Mouse (Mus musculus) stomach, embryonic 14.5 days (tissue): ENCODE data around the gene Arl6ip4. TPM values are rescaled to one million over a fixed set of nuclear protein-coding genes. Genes with fewer than 3 reads are reported as not detected.

Source experiments
- ATAC-seq: fragments of 200-750 bp; cut with Nextera tagmentation; 2 replicates; pipeline ENCODE4 v1.8.0; 2017; ENCODE audit warnings: low read depth, moderate TSS enrichment; ENCODE audit not compliant: insufficient number of reproducible peaks, insufficient read depth, low FRiP score
- H3K27ac ChIP-seq: fragments of 300-500 bp; sonication (generic); 2 replicates; pipeline ENCODE4 v1.5.1; 2014; ENCODE audit warnings: mild to moderate bottlenecking, low read length, moderate library complexity, mixed read lengths
- H3K27me3 ChIP-seq: fragments of 300-500 bp; sonication (generic); 2 replicates; pipeline ENCODE4 v1.6.1; 2014; ENCODE audit warnings: low read length, control low read depth, mixed read lengths; ENCODE audit not compliant: control insufficient read depth, insufficient read depth
- H3K36me3 ChIP-seq: fragments of 300-500 bp; sonication (generic); 2 replicates; pipeline ENCODE4 v1.6.1; 2014; ENCODE audit warnings: mild to moderate bottlenecking, control low read depth, low read length, moderate library complexity, mixed read lengths; ENCODE audit not compliant: control insufficient read depth, insufficient read depth
- H3K4me1 ChIP-seq: fragments of 300-500 bp; sonication (generic); 2 replicates; pipeline ENCODE4 v1.6.1; 2014; ENCODE audit warnings: low read length, control low read depth, mixed read lengths; ENCODE audit not compliant: control insufficient read depth, insufficient read depth
- H3K4me2 ChIP-seq: fragments of 300-500 bp; sonication (generic); replicated peaks from 2 replicates; pipeline ENCODE4 v1.6.1; 2014; ENCODE audit warnings: low read depth, low read length, control low read depth
- H3K4me3 ChIP-seq: fragments of 300-500 bp; sonication (generic); 2 replicates; pipeline ENCODE4 v1.5.1; 2014; ENCODE audit warnings: low read depth, low read length, control low read depth
- H3K9ac ChIP-seq: fragments of 300-500 bp; sonication (generic); replicated peaks from 2 replicates; pipeline ENCODE4 v1.6.1; 2014; ENCODE audit warnings: low read depth, mild to moderate bottlenecking, control low read depth, low read length, moderate library complexity, mixed read lengths
- H3K9me3 ChIP-seq: fragments of 300-500 bp; sonication (generic); 2 replicates; pipeline ENCODE4 v1.6.1; 2016; ENCODE audit warnings: low read depth, low read length, control low read depth; ENCODE audit not compliant: control insufficient read depth
- WGBS: fragments of 180-500 bp; shearing (Covaris S2); extraction: QIAGEN DNeasy Blood & Tissue Kit; methylation state at CpG from one replicate; pipeline ENCODE4 v1.1.7; 2014; 5-methylcytosine and 5-hydroxymethylcytosine counted together
- polyA plus RNA-seq: library from polyadenylated mRNA; unstranded; fragments of >200 nt; fragmentation: Nextera tagmentation; extraction: Ambion mirVana; gene quantifications from 2 replicates; pipeline ENCODE4 v1.2.1, GENCODE M21; 2014

The Arl6ip4 gene
- polyA plus RNA-seq, 1 experiment from 2014 or later, result 99.1 TPM

- Histone ChIP-seq H3K27me3 (no peaks in the 10 kb centered on the region), H3K4me1 (peaks cover 4% of the 10 kb centered on the region), H3K27ac (no peak overlapping the region), H3K36me3 (no peaks in the 10 kb centered on the region), H3K9me3 (no peaks in the 10 kb centered on the region), H3K4me3 (no peak overlapping the region), H3K4me2 (no peak overlapping the region), H3K9ac (no peak overlapping the region)
- WGBS, result 63% methylated on average over 9 of the region's 9 CpGs
- ATAC-seq, result no peak
Observed at GRCm38 (mm10) chr5:124078794-124079416, 37.0 kb upstream of the Arl6ip4 start.

DNA sequence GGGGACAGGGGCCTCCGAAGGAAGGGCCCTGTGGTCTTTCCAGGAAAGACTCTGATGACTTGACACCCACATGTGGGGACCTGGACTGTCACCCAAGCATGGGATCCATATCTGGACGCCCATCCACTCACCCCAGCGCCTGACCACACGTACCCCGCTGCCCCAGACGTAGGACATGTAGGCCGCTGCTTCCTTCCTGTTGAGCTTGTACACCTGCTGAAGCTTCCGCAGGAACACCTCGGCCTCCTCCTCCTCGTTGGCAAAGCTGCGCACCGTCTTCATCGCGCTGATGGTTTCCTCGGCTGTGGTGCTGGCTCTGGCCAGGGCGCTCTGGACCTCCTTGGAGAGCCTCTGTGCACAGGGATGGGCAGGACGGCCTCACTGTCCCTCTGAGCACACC lies 36.0 kb upstream of the Arl6ip4 start:
- Histone ChIP-seq H3K9ac (no peak overlapping the region), H3K27me3 (no peaks in the 10 kb centered on the region), H3K36me3 (no peaks in the 10 kb centered on the region), H3K4me2 (no peak overlapping the region), H3K9me3 (no peaks in the 10 kb centered on the region), H3K27ac (no peak overlapping the region), H3K4me1 (peaks cover 3% of the 10 kb centered on the region), H3K4me3 (no peak overlapping the region)
- no peak for ATAC-seq
- WGBS, result 91% methylated on average over 17 of the region's 17 CpGs

GRCm38 (mm10) chr5:124082447-124082846 lies 33.4 kb upstream of the Arl6ip4 start:
- no peak overlapping the region for H3K9ac ChIP-seq
- H3K27ac ChIP-seq, result no peak overlapping the region
- no peak overlapping the region for H3K4me2 ChIP-seq
- no peaks in the 10 kb centered on the region for H3K36me3 ChIP-seq
- no peaks in the 10 kb centered on the region for H3K4me1 ChIP-seq
- 70% methylated on average over 10 of the region's 10 CpGs for WGBS
- H3K27me3 ChIP-seq, result no peaks in the 10 kb centered on the region
- H3K9me3 ChIP-seq, result no peaks in the 10 kb centered on the region
- H3K4me3 ChIP-seq, result no peak overlapping the region
- ATAC-seq, result peak; percentile 49; the same call in 1 of the 2 replicates

- Histone ChIP-seq H3K9me3 (no peaks in the 10 kb centered on the region), H3K4me1 (no peaks in the 10 kb centered on the region), H3K36me3 (no peaks in the 10 kb centered on the region), H3K9ac (no peak overlapping the region), H3K27ac (no peak overlapping the region), H3K27me3 (no peaks in the 10 kb centered on the region), H3K4me3 (no peak overlapping the region), H3K4me2 (no peak overlapping the region)
- 87% methylated on average over 17 of the region's 17 CpGs for WGBS
- no peak for ATAC-seq
Observed at GRCm38 (mm10) chr5:124082941-124083688, 32.8 kb upstream of the Arl6ip4 start.

DNA sequence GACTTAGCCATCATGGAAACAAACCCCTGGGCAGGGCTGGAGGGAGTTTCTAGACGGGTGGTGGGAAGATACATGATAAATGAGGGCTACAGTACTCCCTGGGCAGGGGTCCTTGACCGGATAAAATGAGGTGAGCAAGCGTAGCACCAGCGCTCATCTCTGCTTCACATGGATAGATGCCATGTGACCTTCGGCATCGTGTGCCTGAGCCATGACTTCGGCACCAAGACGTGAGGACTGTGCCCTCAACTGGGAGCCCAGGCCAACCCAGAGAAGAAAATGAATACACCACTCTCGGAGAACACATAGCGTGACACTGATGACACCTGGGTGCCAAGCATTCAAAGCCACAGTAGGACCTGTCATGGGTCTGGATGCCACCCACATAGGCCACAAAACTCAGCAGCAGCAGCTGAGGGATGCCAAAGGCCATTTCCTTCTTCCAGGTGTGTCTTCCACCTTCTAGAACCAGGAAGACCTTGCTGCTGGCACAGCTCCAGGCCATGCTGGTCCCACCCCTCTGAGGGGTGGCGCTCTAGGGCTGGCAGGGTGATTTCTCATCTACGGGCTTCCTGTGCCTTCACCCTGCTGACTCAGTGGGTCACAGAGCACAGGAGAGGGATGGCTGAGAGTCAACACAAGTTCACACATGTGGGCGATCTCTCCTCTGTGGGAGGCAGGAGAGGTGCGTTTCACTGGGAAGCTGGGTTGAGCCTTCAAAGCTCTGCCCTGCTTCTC lies 31.9 kb upstream of the Arl6ip4 start:
- H3K9me3 ChIP-seq, result no peaks in the 10 kb centered on the region
- H3K4me3 ChIP-seq, result no peak overlapping the region
- H3K27me3 ChIP-seq, result no peaks in the 10 kb centered on the region
- no peak overlapping the region for H3K4me2 ChIP-seq
- no peak overlapping the region for H3K9ac ChIP-seq
- no peaks in the 10 kb centered on the region for H3K4me1 ChIP-seq
- no peak overlapping the region for H3K27ac ChIP-seq
- ATAC-seq, result no peak
- H3K36me3 ChIP-seq, result no peaks in the 10 kb centered on the region
- WGBS, result 79% methylated on average over 14 of the region's 14 CpGs

DNA sequence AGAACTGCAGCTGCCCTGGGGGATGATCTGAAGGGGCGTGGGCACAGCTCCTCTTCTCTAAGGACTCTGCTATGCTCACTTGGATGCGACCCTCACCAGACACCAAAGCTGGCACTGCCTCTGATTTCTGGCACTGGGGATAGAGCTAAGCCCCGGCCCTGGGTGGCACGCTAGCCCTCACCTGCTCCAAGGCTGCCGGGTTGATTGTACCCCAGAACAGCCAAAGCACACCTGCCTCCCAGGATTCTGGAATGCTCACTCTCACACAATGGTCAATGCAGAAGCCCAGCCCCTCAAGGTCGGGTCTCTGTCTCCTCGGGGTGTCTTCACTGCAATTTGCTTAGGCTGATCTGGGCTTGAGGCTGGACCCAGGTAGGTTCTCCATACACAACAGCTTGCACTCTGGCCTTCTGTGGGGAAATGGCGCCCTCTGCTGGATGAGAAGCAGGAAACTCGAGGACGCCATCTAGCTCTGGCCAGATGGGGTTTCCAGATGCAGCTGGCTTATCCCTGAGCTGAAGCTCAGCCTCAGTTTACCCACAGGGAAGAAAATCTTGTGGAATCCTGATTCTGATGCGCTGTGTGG lies 31.2 kb upstream of the Arl6ip4 start:
- no peak overlapping the region for H3K9ac ChIP-seq
- H3K4me3 ChIP-seq, result no peak overlapping the region
- no peaks in the 10 kb centered on the region for H3K36me3 ChIP-seq
- H3K27me3 ChIP-seq, result no peaks in the 10 kb centered on the region
- 40% methylated on average over 11 of the region's 11 CpGs for WGBS
- no peak overlapping the region for H3K27ac ChIP-seq
- no peaks in the 10 kb centered on the region for H3K9me3 ChIP-seq
- H3K4me2 ChIP-seq, result no peak overlapping the region
- H3K4me1 ChIP-seq, result no peaks in the 10 kb centered on the region
- 0 out of 2 replicates have a peak, but pooled peaks have one; percentile 6 for ATAC-seq

DNA sequence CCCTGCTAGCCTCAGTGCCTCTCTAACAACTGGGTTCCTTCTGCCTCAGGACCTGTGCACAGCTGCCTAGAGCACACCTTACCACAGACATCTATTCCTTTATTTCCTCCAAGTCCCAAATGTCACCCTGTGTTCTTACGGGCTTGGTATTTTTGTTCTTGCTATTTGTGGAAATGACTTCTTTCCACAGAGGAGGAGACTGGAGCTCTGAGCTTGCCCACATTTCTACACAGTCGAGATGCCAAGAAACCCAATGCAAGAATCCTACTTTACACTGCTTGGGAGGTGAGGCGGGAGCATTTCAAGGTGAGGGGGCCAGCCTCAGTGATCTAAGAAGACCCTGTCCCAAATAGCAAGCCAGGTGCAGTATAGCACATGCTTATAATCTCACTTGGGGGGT lies 30.4 kb upstream of the Arl6ip4 start:
- Histone ChIP-seq H3K4me1 (no peaks in the 10 kb centered on the region), H3K36me3 (no peaks in the 10 kb centered on the region), H3K27me3 (no peaks in the 10 kb centered on the region), H3K9me3 (no peaks in the 10 kb centered on the region), H3K4me3 (no peak overlapping the region), H3K4me2 (no peak overlapping the region), H3K9ac (no peak overlapping the region), H3K27ac (no peak overlapping the region)
- 80% methylated on average over 3 of the region's 3 CpGs for WGBS
- ATAC-seq, result no peak

DNA sequence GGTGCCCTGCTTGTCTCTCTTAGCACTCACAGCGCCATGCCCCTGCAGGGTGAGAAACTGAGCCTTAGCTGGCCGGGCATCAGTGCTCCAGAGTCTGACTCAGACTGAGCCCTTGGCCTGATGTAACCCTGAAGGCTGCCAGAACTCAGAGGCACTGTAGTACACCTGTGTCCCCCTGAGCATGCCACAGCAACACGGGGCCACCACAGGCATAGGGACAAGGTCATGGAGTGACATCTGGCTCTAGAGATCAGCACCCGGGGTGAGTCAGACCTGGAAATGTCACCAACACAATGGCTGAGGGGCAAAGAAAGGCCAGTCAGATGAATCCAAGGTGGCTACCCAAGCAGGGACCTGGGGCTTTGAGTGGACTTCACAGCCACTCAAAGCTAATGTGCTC lies 29.0 kb upstream of the Arl6ip4 start:
- Histone ChIP-seq H3K4me2 (no peak overlapping the region), H3K27ac (no peak overlapping the region), H3K9me3 (no peaks in the 10 kb centered on the region), H3K36me3 (no peaks in the 10 kb centered on the region), H3K27me3 (no peaks in the 10 kb centered on the region), H3K4me1 (no peaks in the 10 kb centered on the region), H3K9ac (no peak overlapping the region), H3K4me3 (no peak overlapping the region)
- no peak for ATAC-seq
- 85% methylated on average over 4 of the region's 4 CpGs for WGBS
